Mouse (Mus musculus) kidney, adult 11 months (tissue): Measurements from ENCODE around the gene Gm49711.
"Not testable (repeated sequence)": the region's sequence is repeated elsewhere in the genome, so short reads cannot be mapped to it uniquely, and the experiment has no call there.

Source experiments
- DNase-seq: peaks from one replicate; pipeline ENCODE4 v3.0.0; 2022

Gm49711 gene

GRCm38 (mm10) chr16:92195094-92195493 is 137.0 kb downstream of the Gm49711 start:
- no peak for DNase-seq

GRCm38 (mm10) chr16:92196741-92197331 is 138.7 kb downstream of the Gm49711 start:
- DNase-seq, result peak; percentile 74

GRCm38 (mm10) chr16:92200615-92201014 is 142.5 kb downstream of the Gm49711 start:
- no peak for DNase-seq

GRCm38 (mm10) chr16:92203599-92203998 is 145.5 kb downstream of the Gm49711 start:
- no peak for DNase-seq

GRCm38 (mm10) chr16:92209291-92209781 is 151.2 kb downstream of the Gm49711 start:
- DNase-seq, result no peak

- DNase-seq, result not testable (repeated sequence)
Measured at GRCm38 (mm10) chr16:92210316-92210715, 152.2 kb downstream of the Gm49711 start.

- not testable (repeated sequence) for DNase-seq
Measured at GRCm38 (mm10) chr16:92213911-92214310, 155.8 kb downstream of the Gm49711 start.

GRCm38 (mm10) chr16:92215599-92216390 is 157.7 kb downstream of the Gm49711 start:
- peak; percentile 47 for DNase-seq

- DNase-seq, result no peak
Measured at GRCm38 (mm10) chr16:92220754-92221153, 162.6 kb downstream of the Gm49711 start.

- DNase-seq, result no peak
Measured at GRCm38 (mm10) chr16:92228332-92228919, 170.3 kb downstream of the Gm49711 start.

- DNase-seq, result no peak
Measured at GRCm38 (mm10) chr16:92230476-92230931, 172.4 kb downstream of the Gm49711 start.

GRCm38 (mm10) chr16:92234530-92234929 is 176.4 kb downstream of the Gm49711 start:
- DNase-seq, result peak; percentile 30

GRCm38 (mm10) chr16:92235222-92235621 is 177.1 kb downstream of the Gm49711 start:
- no peak for DNase-seq
